Mouse (Mus musculus) heart, postnatal 0 days (tissue): Measurements from ENCODE around the gene Tekt3.

Experiments
- CTCF ChIP-seq: IDR thresholded peaks from 2 replicates; pipeline ENCODE4 v1.5.1; 2016; ENCODE audit warnings: antibody characterized with exemption, control low read depth, low read depth
- EP300 ChIP-seq: IDR thresholded peaks from 2 replicates; pipeline ENCODE4 v1.6.1; 2016; ENCODE audit warnings: antibody characterized with exemption, low read depth

DNA sequence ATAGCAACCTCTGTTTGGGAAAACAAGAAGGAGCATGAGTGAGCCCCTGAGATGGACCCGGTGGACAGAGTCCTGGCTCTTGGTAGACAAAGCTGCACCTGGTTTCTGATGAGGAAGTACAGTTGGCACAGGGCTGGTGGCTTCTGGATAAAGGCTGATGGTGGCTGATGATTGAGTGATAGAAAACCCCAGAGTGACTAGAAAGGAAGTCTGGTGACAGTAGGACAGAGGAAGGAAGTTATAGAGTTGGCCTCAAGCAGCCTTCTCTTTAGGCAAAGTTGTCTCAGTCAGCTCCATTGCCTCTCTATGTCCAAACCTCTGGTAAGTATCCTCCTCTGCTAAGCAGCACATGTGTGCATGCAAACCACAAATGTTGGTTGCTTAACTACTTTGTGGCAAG lies 1.5 kb upstream of the Tekt3 start:
- no peak for TF ChIP-seq CTCF
- no peak for TF ChIP-seq EP300
